In genomic region chr13:111869771-111870437, GRCm38 (mm10) we compare ENCODE assay signal across 9 mouse cellular contexts.
DNase-seq lines count a peak whose midpoint lies in the region; ATAC-seq and TF ChIP-seq lines count a peak whose summit lies in the region.
"Had no signal": no experiment of that assay in that cellular context is flagged by ENCODE, and none has a peak within 500 bp of the region (broad histone marks: within the 10 kb centered on the region; RNA-seq: fewer than 3 reads in every experiment).

No protein-coding gene starts in this region.

- H3K4me2 ChIP-seq in midbrain, embryonic 12.5 days (replicated peaks): no peak overlapping the region

- H3K27ac ChIP-seq in layer of hippocampus, adult 2 months: peak overlapping the region; percentile 32; the same call in 1 of the 2 replicates
- no peak overlapping the region for H3K27ac ChIP-seq in midbrain, embryonic 12.5 days (replicated peaks)
- H3K27ac ChIP-seq: limb, embryonic 13.5 days had no signal

- H3K4me1 ChIP-seq in midbrain, embryonic 12.5 days: peaks cover 10% of the 10 kb centered on the region; the same call in 1 of the 2 replicates

- DNase-seq in cerebellum, adult 9-11 months: peak; percentile 9
- no peak for DNase-seq in cerebellum, adult 11 months
- DNase-seq in cerebellum, postnatal 14 days: peak; percentile 44 to 45
- peak; percentile 48 to 50 for DNase-seq in layer of hippocampus, adult 2 months (ENCODE audit: low spot score in 2 of 2)
- DNase-seq in urinary bladder, postnatal 4 days (ENCODE audit: low spot score in 2 of 2): no peak
- no peak for DNase-seq in kidney, adult 18-20 months
- no peak for DNase-seq in testis, postnatal 10 days (ENCODE audit: low spot score)

- peaks cover 6% of the 10 kb centered on the region; the same call in 1 of the 2 replicates for H3K9me3 ChIP-seq in midbrain, embryonic 12.5 days

- ATAC-seq in midbrain, embryonic 12.5 days (ENCODE audit: low FRiP score, low read depth): 0 out of 2 replicates have a peak, but pooled peaks have one; percentile 6

- peak overlapping the region; percentile 13; the same call in 1 of the 2 replicates for H3K4me3 ChIP-seq in layer of hippocampus, adult 2 months
- no peak overlapping the region for H3K4me3 ChIP-seq in midbrain, embryonic 12.5 days
- H3K4me3 ChIP-seq: limb, embryonic 13.5 days had no signal

- no peaks in the 10 kb centered on the region for H3K27me3 ChIP-seq in midbrain, embryonic 12.5 days

- WGBS in midbrain, embryonic 12.5 days: 50% methylated on average over 17 of the region's 17 CpGs

- no peak overlapping the region for H3K9ac ChIP-seq in midbrain, embryonic 12.5 days (replicated peaks)
- H3K9ac ChIP-seq: limb, embryonic 13.5 days had no signal

- no peaks in the 10 kb centered on the region for H3K36me3 ChIP-seq in midbrain, embryonic 12.5 days
- H3K36me3 ChIP-seq: limb, embryonic 13.5 days had no signal

- no peak for TF ChIP-seq CTCF in layer of hippocampus, adult 2 months (conservative IDR thresholded peaks at IDR 0.05)

Comparison
In these comparisons a context has a peak if more than half of its experiments do, and no peak if none do; other contexts are left out.
1. DNase-seq: peak in cerebellum, adult 9-11 months (single experiment), cerebellum, postnatal 14 days (2 of 2) and layer of hippocampus, adult 2 months (2 of 2); none in cerebellum, adult 11 months (single experiment), urinary bladder, postnatal 4 days (0 of 2), kidney, adult 18-20 months (single experiment) and testis, postnatal 10 days (single experiment).